Mouse (Mus musculus) liver, adult 2 months (tissue): Measurements from ENCODE around the gene Prnd. TPM values are rescaled to one million over a fixed set of nuclear protein-coding genes. Genes with fewer than 3 reads are reported as not detected.
A peak's percentile ranks its signal among the peaks of the same experiment; 100 is the strongest.

Source experiments
- DNase-seq: peaks from one replicate; pipeline ENCODE4 v3.0.0-alpha.2; 2011; ENCODE audit warnings: low read depth, low spot score; ENCODE audit errors: extremely low read depth
- H3K27ac ChIP-seq: fragments of 200-500 bp; replicated peaks from 2 replicates; pipeline ENCODE4 v1.5.1; 2012; ENCODE audit warnings: low read depth, mild to moderate bottlenecking, control low read depth, inconsistent platforms, low read length; ENCODE audit not compliant: insufficient read depth
- H3K27me3 ChIP-seq: fragments of 200-500 bp; 2 replicates; pipeline ENCODE4 v1.6.1; 2012; ENCODE audit warnings: mild to moderate bottlenecking, moderate library complexity, low read length, inconsistent platforms; ENCODE audit not compliant: control insufficient read depth, insufficient read depth
- H3K36me3 ChIP-seq: fragments of 200-500 bp; 2 replicates; pipeline ENCODE4 v1.6.1; 2012; ENCODE audit warnings: low read length, inconsistent platforms; ENCODE audit not compliant: control insufficient read depth, insufficient read depth
- H3K4me1 ChIP-seq: fragments of 200-500 bp; 2 replicates; pipeline ENCODE4 v1.6.1; 2011; ENCODE audit warnings: low read length; ENCODE audit not compliant: control insufficient read depth, insufficient read depth
- H3K4me3 ChIP-seq: fragments of 200-500 bp; 2 replicates; pipeline ENCODE4 v1.5.1; 2011; ENCODE audit warnings: low read depth, mild to moderate bottlenecking, control low read depth, low read length, moderate library complexity; ENCODE audit not compliant: insufficient read depth
- H3K79me2 ChIP-seq: fragments of 200-500 bp; 2 replicates; pipeline ENCODE4 v1.6.1; 2012; ENCODE audit warnings: inconsistent platforms, mild to moderate bottlenecking, low read length, moderate library complexity; ENCODE audit not compliant: control insufficient read depth, insufficient read depth
- H3K9ac ChIP-seq: fragments of 200-500 bp; 2 replicates; pipeline ENCODE4 v1.6.1; 2012; ENCODE audit warnings: low read depth, mild to moderate bottlenecking, control low read depth, inconsistent platforms, low read length
- CTCF ChIP-seq: fragments of 200-500 bp; IDR thresholded peaks from 2 replicates; pipeline ENCODE4 v1.5.1; 2011; ENCODE audit warnings: low read depth, low read length, control low read depth
- POLR2A ChIP-seq: fragments of 200-500 bp; IDR thresholded peaks from 2 replicates; pipeline ENCODE4 v1.6.1; 2011; ENCODE audit warnings: low read length, control low read depth; ENCODE audit not compliant: insufficient read depth; ENCODE audit errors: extremely low read depth
- WGBS: fragments of 180-500 bp; shearing (Covaris S2); methylation state at CpG from one replicate; pipeline ENCODE4 v1.1.7; 2018; 5-methylcytosine and 5-hydroxymethylcytosine counted together
- polyA plus RNA-seq: library from polyadenylated mRNA; depleted of rRNA; stranded (reverse); fragments of >200 nt; gene quantifications from 2 replicates; pipeline ENCODE4 v1.2.3, GENCODE M21; 2012
- total RNA-seq: library from RNA; depleted of rRNA; stranded (reverse); fragments of >200 nt; gene quantifications from 2 replicates; pipeline ENCODE4 v1.2.3, GENCODE M21; 2014

The Prnd gene
- total and polyA plus RNA-seq, 2 experiments: not detected

GRCm38 (mm10) chr2:131949767-131950597 is 679 bp upstream of the Prnd start:
- H3K4me3 ChIP-seq: no peak overlapping the region
- no peak overlapping the region for H3K9ac ChIP-seq
- no peaks in the 10 kb centered on the region for H3K79me2 ChIP-seq
- 0 out of 2 replicates have a peak, but pooled peaks cover 5% of the 10 kb centered on the region for H3K27me3 ChIP-seq
- H3K4me1 ChIP-seq: no peaks in the 10 kb centered on the region; the same call in 1 of the 2 replicates
- no peaks in the 10 kb centered on the region for H3K36me3 ChIP-seq
- DNase-seq: peak; percentile 25
- WGBS: 47% methylated on average over 9 of the region's 9 CpGs
- TF ChIP-seq CTCF (peak; percentile 45), POLR2A (no peak)
- no peak overlapping the region for H3K27ac ChIP-seq

- H3K9ac ChIP-seq: no peak overlapping the region
- no peak for DNase-seq
- H3K27ac ChIP-seq: no peak overlapping the region
- H3K36me3 ChIP-seq: no peaks in the 10 kb centered on the region
- no peak for TF ChIP-seq CTCF
- TF ChIP-seq POLR2A: no peak
- H3K27me3 ChIP-seq: 0 out of 2 replicates have a peak, but pooled peaks cover 5% of the 10 kb centered on the region
- no peak overlapping the region for H3K4me3 ChIP-seq
- H3K79me2 ChIP-seq: no peaks in the 10 kb centered on the region
- no peaks in the 10 kb centered on the region; the same call in 1 of the 2 replicates for H3K4me1 ChIP-seq
- WGBS: 40% methylated on average over 2 of the region's 2 CpGs
These were observed 1.8 kb downstream of the Prnd start for GRCm38 (mm10) chr2:131952456-131952855.

- WGBS: 14% methylated on average over 29 of the region's 29 CpGs
These were observed 2.4 kb downstream of the Prnd start for GRCm38 (mm10) chr2:131952961-131953538.

GRCm38 (mm10) chr2:131953711-131954110 is 3.0 kb downstream of the Prnd start:
- Histone ChIP-seq H3K27me3 (0 out of 2 replicates have a peak, but pooled peaks cover 5% of the 10 kb centered on the region), H3K9ac (no peak overlapping the region), H3K79me2 (no peaks in the 10 kb centered on the region), H3K36me3 (no peaks in the 10 kb centered on the region), H3K4me1 (no peaks in the 10 kb centered on the region; the same call in 1 of the 2 replicates), H3K27ac (no peak overlapping the region), H3K4me3 (no peak overlapping the region)
- no peak for DNase-seq
- 94% methylated on average over 4 of the region's 4 CpGs for WGBS
- no peak for TF ChIP-seq POLR2A
- TF ChIP-seq CTCF: no peak

More at GRCm38 (mm10) chr2:131952961-131953538, 2.4 kb downstream of the Prnd start:
- H3K27me3 ChIP-seq: 0 out of 2 replicates have a peak, but pooled peaks cover 5% of the 10 kb centered on the region
- H3K36me3 ChIP-seq: no peaks in the 10 kb centered on the region
- no peaks in the 10 kb centered on the region; the same call in 1 of the 2 replicates for H3K4me1 ChIP-seq
- H3K9ac ChIP-seq: no peak overlapping the region
- H3K4me3 ChIP-seq: no peak overlapping the region
- TF ChIP-seq CTCF (no peak), POLR2A (no peak)
- no peak overlapping the region for H3K27ac ChIP-seq
- H3K79me2 ChIP-seq: no peaks in the 10 kb centered on the region
- DNase-seq: peak; percentile 31

- Histone ChIP-seq H3K79me2 (no peaks in the 10 kb centered on the region), H3K4me3 (no peak overlapping the region), H3K36me3 (no peaks in the 10 kb centered on the region), H3K27me3 (0 out of 2 replicates have a peak, but pooled peaks cover 5% of the 10 kb centered on the region), H3K9ac (no peak overlapping the region), H3K27ac (no peak overlapping the region), H3K4me1 (no peaks in the 10 kb centered on the region; the same call in 1 of the 2 replicates)
- no peak for TF ChIP-seq POLR2A
- TF ChIP-seq CTCF: no peak
- WGBS: 47% methylated on average over 9 of the region's 9 CpGs
- DNase-seq: peak; percentile 29
These were observed 4.2 kb downstream of the Prnd start for GRCm38 (mm10) chr2:131954835-131955234.
